Mouse (Mus musculus) kidney, adult 2 months (tissue): ENCODE results near the gene Rhbdf1.

Experiments used
- CTCF ChIP-seq: fragments of 200-500 bp; conservative IDR thresholded peaks from 2 replicates; pipeline ENCODE4 v1.5.1; 2011; ENCODE audit warnings: low read depth, mild to moderate bottlenecking, control low read depth, low read length, moderate library complexity, mixed read lengths; ENCODE audit not compliant: insufficient read depth, insufficient read length
- POLR2A ChIP-seq: fragments of 200-500 bp; IDR thresholded peaks from one replicate; pipeline ENCODE4 v1.6.1; 2011; ENCODE audit warnings: low read depth, low read length, control low read depth

DNA sequence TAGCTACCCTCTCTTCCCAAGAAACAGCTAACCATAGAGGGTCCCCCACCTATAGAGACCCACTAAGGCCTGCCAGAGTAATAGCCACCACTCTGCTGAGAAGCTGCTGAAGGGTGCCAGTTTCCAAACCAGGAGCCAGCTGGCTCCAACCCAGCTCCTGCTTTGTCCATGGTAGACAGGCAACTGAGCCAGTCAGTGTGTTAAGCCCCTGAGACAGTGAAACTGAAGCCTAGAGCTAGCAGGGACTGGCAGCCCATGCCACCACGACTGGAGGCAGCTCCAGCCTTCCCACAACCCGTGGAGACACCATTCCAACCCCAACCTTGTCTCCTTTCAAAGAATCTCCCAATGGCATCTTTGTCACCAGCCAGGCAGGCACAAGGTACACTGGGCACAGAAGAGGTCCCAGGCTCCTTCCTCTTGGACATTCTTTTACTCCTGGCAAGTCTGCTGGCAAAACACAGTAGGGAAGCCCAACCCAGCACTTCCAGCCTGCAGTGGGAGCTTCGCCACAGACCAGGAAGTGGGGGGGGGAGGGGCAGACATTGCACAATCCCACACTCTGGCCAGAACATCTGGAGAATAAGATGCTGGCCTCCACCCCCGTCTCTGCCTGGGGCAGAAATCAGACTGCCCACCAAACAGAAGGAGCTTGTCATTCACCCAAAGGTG lies 2.5 kb upstream of the Rhbdf1 start:
- TF ChIP-seq POLR2A = no peak
- no peak for TF ChIP-seq CTCF
